Mouse (Mus musculus): Measurements from ENCODE around the gene Capn5.
"Not testable (repeated sequence)": the region's sequence is repeated elsewhere in the genome, so short reads cannot be mapped to it uniquely, and the experiment has no call there.

The Capn5 gene

DNA sequence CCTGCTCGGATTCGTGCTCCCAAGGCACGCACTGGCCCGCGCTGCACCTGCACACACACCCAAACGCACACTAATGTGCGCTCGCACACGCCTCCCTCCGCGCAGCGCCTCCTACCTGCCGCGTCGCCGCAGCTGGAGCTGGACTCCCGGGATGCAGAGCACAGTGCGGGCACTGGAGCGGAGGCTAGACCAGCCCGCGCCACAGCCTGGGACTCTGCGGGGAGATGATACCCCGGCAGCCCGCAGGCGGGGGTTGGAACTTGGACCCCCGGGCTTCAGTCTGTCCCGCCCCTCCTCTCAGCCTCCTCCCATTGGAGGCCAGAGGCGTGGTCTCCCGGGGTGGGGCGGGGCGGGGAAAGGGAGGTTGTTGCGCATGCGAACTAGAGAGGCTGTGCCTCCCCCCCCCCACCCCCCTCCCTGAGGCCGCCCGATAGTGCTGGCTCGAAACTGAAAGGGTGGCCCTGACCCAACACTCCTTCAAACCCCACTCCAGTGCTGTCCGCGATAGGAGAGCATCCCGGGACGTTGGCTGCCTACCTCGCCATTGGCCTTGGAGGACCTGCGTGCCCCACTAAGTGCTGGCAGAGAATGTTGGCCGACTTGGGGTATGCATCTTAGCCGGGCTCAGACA, at the start of gene Capn5:
TSS of gene Capn5 (minus strand) at position 346 of the 631 bp plus-strand sequence.
- peak; percentile 83 for DNase-seq

DNA sequence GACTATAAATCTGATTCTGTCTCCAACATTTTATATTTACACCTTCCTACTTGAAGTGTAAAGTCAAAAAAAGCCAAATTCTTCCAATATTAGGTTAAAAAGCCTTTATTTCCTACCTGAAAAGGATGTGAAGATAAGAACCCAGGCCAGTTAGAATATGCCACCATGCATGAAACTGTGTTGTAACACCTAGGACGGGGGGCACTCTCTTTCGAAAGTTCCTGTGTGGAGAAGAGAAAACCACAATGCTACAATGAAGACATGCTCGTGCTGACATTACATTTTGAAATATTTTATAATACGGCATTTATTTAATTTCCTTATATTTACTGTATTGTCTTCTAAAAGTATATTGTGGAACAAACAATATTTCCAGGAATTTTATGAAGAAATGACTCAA, 45.7 kb upstream of the Capn5 start:
- DNase-seq = no peak

DNA sequence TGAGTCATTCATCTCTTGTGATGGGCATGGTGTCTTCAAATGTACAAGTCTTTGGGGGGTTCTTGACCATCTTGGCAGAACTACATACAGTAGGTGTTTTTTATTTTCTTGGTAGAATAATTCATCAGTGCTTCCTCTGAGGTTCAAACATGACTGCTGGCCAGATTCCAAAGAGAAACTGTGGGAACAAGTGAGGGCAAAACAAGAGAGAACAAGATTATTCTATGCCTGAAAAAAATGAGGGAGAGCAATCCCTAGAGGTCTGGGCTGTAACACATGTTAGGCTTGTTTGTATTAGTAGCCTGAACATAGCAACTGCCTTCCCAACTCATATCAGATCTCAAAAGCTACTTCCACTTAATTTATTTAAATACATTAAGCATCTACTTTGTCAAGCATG, 38.6 kb upstream of the Capn5 start:
- DNase-seq = no peak

DNA sequence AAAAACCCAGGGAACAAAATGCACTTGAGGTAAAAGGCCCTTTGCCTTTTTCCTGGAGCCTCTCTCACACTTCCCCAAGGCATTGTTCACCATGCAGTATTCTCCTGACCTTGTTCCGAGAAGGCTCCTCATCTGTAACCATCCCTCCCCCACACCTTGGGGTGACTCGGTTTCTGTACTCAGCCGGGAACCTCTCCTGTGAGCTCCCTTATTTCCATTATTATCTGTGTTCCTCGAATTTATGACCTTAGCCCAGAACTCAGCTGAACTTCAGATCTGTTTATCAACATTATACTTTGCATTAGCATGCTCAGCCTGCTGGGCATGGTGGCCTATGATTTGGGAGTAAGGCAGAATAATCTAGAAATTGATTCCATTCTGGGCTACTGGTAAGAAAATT, 24.9 kb upstream of the Capn5 start:
- no peak for DNase-seq

DNA sequence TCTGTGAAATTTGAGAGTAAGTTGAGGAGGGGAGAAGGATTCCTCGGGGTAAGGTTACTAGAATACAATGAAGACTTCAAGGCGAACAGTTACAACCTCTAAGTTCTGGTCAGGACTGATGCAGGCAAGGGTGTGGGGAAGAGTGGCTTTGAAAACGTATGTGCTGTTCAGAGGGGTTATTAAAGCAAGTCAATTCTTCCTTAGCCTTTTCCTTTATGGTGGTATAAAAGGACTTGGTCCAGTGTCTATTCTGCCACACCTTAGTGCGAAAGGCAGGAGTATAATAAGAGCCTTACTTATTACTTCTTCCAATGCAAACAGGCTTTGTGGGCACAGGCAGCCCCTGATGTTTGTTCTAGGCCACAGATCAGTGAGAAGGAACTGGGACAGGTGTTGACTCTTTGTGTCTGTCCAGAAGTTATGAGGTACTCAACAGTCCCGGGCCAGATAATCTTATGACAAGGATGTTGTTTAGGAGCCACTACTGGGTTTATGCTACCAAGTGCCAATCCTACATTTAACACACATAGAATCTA, 23.5 kb upstream of the Capn5 start:
- no peak for DNase-seq

- DNase-seq = no peak
Observed at GRCm38 (mm10) chr7:98200396-98200795, 22.3 kb upstream of the Capn5 start.

DNA sequence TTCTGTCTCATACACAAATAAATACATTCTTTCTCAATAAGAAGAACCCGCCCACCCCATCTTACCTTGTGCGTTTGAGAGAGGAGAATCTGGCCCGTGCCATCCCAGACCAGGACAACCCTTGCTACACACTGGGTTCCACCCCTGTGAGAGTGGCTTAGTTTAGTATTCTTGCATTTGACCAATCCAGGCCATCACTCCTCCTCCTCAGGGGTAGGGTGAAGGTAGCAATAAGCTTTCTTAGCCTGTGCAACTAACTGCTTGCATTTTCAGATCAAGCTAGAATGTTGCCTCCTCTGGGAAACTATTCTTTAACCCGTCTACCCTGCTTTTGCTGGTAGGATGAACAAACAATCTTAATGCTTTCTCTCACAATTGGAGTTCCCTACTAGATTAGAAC, 21.3 kb upstream of the Capn5 start, which contains the start of gene B3gnt6:
TSS of gene B3gnt6 (minus strand) at position 101 of the 400 bp plus-strand sequence.
- no peak for DNase-seq

DNA sequence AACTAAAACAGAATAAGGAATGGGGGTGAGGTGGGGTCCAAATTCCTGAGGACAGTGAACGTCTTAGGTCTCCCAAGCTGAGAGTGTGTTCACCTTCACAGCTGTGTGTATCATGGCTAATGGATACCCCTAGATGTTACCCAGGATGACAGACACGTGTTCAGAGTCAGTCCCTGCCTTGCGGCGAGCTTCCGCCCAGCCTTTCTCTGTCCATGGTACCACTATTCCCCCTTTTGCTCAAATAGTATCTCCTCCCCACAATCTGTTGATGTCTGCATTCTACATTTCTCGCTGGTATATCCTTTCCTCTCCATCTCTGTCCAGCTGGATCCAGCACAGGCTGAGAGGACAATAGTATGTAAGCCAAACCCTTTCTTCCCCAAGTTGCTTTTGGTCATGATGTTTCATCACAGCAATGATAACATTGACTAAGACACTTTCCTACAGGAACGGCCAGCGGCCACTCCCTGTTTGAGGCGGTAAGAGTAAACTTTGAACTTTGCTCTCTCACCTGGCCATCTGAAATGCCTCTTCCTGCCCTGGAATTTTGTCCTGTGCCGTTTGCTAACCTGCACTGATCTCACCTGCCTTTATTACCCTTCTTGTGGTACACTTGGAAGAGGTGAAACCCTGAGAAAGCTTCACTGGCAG, 17.2 kb upstream of the Capn5 start:
- no peak for DNase-seq

GRCm38 (mm10) chr7:98194026-98194792, 16.1 kb upstream of the Capn5 start:
- peak; percentile 72 for DNase-seq

DNA sequence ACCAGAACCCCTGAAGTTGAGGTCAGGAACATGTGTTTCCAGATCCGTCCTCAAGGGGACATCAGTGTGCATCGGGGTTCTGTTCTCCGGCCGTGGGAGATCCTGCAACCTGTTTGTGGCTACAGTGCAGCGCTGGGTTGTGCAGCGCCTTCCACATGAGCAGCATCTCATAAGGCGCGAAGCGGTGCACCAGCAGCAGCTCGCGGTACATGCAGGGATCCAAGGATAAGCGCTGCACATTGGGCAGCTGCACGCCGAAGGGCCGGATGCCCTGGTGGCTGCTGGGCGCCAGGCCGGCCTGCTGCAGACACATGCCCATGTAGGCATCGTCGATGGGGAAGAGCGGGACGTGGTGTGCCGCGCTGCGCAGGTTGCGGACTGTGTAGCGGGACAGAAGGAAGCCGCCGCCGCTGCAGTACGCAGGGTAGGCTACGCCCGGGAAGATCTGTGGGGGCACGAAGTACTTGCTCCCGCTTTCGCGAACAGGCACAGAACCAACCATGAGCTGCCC, 15.5 kb upstream of the Capn5 start:
- peak; percentile 65 for DNase-seq

GRCm38 (mm10) chr7:98191571-98192250, 13.6 kb upstream of the Capn5 start:
- peak; percentile 56 for DNase-seq

DNA sequence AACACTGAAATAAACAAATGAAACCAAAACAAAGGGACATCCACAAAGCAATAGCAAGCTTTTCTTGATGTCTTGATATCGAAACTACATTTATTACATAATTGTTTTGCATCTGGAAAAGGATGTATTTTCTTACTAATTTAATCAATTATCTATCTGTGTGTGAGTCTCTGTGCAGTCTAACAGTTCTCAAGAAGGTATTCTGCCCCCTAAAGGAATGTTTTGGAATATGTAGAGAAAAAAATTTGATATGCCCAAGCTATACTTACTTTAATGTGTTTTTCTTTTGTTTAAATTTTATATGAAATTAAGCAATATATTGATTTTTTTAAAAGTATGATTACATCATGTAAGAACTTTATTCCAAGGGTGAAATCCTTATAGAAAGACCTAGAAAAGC, 12.5 kb upstream of the Capn5 start:
- no peak for DNase-seq

DNA sequence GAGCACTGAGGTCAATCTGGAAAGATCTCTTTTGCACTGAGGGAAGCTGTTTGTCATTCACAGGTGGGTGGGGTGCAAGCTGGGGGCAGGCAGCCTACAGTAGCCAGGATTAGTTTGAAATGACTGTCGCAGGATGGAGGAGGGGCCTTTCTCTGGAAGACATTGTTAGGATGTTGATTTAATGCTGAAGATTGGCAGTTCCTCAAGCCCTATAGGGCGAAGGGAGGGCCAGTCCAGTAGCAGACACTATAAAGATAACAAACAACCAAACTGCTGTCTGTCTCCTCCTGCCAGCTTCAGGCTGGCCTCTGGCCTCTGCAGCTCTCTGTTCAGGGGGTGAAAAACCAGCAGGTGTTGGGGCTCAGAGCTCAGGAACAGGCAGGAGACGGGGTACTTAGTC, 11.7 kb upstream of the Capn5 start:
- no peak for DNase-seq

DNA sequence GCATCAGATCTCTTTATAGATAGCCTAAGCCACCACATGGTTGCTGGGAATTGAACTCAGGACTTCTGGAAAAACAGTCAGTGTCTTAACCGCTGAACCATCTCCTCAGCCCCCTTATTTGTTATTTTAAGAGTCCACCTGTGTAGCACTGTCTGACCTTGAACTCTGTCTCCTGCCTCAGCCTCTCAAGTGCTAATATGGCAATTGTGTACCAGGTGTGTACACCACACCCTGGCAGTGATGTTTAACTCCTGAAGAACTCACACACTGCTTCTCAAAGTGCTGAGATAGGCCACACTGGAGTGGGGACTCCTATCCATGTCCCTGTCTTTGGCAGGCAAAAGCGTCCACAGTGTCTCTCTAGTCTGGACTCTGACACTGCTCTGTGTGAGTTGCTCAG, 10.6 kb upstream of the Capn5 start:
- no peak for DNase-seq

GRCm38 (mm10) chr7:98188238-98188637, 10.2 kb upstream of the Capn5 start:
- no peak for DNase-seq

GRCm38 (mm10) chr7:98187332-98187731, 9.3 kb upstream of the Capn5 start:
- not testable (repeated sequence) for DNase-seq

DNA sequence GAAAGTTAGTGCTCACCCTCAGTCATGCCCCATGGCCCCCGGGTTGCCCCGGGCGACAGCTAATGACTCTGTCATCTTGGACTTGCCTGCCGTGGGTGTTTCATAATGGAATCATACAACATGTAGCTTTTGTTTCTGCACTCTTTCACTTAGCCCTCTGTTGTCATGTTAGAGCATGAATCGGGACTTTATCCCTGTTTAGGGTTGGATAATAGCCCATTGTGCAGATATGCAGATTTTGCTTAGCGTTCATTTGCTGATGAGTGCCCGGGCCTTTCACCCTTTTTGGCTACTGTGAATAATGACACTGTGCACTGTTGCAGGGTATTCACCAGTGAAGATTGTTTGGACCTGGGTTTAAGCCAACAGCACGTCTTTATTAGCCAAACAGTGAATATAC, 8.6 kb upstream of the Capn5 start:
- no peak for DNase-seq

GRCm38 (mm10) chr7:98185326-98185725, 7.3 kb upstream of the Capn5 start:
- DNase-seq = no peak

DNA sequence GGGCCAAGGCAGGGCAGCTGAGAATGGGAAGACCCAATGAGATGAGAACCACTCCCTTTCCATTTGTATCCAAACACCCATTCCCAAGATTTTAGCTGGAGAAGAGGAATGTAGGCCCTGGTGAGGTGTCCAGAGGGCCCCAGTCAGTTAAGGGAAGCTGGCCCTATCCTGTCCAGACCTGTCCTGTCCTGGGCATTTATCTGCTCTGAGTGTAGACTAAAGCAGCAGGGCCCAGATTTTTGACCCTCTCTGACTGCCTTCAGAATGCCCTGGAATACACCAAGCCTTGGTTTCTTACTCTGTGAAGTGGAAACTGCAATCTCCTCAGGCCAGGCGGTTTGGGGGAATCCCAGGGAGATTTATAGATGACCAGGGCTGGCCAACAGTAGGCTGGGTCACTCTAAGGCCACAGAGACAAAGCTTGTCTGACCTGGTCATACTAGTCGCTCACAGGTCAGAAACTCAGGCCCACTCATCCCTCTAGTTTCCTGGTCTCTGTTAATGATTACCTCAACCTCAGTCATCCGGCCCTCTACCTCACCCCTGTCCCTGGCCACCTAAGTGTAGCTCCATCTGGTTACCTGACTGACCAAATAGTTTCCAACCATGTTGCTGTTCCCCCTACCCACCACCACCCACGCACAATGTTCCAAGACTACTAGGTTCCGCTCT, 622 bp upstream of the Capn5 start:
- DNase-seq = peak; percentile 12

DNA sequence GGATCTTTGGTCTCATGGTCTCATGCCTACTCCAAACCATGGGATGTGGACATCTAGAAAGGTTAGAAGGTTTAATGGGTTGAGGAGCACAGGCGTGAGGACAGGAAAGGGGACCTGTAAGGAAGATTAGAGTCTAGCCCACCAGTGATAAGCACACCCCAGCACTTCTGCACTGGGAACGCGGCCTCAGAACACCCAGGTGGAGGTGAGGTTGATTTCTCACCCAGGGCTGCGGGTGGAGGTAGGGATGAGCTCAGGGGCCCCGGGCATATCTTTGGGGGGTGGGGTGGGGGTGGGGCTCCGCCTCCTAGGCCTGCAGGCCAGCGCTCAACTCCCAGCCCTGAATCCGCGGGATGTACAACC, 527 bp downstream of the Capn5 start:
- no peak for DNase-seq

- peak; percentile 56 for DNase-seq
Observed at GRCm38 (mm10) chr7:98177071-98177485, 996 bp downstream of the Capn5 start.

DNA sequence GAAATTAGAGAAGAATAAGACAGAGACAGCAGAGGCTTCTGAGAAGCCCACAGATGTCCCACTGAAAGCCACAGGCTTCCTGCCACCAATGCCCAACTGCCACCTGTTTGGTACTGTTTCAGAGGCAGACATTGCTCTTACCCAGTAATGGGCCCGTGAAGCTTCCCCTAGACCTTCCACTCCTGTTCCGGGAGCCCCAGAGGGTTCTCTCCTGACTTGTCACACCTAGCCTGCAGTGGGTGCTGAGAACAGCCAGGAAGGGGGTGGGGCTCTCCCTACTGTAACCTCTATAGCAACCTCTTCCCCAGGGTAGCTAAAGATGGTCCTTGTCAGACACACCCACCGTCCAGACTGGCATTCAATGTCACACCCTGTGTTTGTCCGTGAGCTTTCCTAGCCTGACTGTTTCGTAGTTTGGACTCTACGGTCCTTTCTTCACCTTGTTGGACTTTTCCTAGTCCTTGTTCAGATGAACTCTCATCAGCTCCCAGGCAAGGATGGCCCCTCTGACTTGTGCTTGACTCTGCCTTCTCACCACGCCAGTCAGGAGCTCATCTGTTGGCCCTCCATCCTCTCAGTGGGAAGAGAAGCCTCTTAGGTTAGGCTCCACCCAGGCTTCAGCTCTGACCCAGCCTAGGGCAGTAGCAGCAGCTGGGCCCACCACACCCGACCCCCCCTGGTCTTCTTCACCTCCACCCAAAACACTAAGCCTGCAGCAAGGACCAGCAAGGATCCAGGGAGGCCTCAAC, 1.6 kb downstream of the Capn5 start:
- DNase-seq = peak; percentile 56
